Mouse (Mus musculus): ENCODE results near the gene Zfp317.
"Not testable (repeated sequence)": the region's sequence is repeated elsewhere in the genome, so short reads cannot be mapped to it uniquely, and the experiment has no call there.

Zfp317 gene

DNA sequence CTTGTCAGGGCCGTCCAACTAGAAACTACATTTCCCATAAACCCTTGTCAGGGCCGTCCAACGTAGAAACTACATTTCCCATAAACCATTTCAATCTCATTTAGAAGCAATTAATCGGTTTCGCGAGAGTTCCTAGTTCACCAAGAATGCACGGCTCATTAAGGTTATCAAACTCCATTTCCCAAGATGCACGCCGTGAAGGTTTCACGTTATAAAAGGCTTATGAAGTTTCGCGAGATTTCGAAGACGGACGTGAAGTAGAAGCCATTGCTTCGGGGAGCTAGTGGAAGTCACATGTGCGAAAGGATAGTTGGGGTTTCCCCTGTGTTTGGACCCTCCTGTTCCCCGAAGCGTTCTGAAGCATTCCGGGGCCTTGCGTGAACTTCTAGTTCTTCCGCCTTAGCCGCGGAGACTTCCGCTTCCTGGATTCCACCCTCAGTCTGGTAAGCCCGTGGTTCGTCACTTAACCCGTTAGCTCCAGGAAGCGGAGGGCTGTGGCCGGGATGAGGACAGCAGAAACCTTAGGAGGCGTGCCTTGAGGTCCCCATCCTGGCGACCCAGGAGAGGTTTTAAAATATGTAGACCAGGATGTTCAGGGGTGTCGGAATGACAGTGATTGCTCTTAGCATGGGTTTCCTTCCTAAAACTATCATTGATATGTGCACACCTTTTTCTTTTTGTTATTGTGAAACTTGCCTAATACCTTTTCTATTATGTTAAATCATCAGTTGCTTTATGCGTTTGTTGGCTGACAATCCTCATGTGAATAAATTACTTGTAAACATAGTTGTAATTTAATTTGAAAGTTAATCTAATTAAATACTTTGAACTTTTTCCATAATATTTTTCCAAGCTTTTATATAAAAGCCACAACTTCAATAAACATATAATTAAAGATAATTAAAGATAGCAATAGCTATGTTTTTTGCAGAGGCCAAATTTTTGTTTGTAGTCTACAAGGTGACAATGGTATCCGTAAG lies at the start of gene Zfp317:
TSS of gene Zfp317 (plus strand) at position 260 of the 980 bp plus-strand sequence.
- DNase-seq (ENCODE audit: low spot score), result peak; percentile 79

- no peak for DNase-seq (ENCODE audit: low spot score)
Observed at GRCm38 (mm10) chr9:19582317-19582716, 39.6 kb upstream of the Zfp317 start, which contains the start of gene Olfr855. Olfr855 (plus strand) TSS chr9:19582617.

DNA sequence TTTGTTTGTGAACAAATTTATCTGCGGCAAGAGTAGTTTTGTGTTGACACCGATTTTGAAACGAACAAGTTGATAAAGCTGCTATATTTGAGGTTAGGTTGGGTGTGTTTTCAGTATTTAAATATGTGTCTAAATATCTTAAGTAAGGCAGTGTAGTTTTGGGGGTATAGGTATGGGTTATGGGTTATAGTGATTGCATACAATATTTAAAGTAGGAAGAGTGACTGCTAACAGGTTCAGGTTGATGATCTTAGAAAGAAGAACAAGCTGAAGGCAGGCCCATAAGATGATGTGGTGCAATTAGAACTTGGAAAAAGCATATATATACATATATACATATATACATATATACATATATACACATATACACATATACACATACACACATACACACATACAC lies 605 bp upstream of the Zfp317 start:
- DNase-seq (ENCODE audit: low spot score), result no peak

DNA sequence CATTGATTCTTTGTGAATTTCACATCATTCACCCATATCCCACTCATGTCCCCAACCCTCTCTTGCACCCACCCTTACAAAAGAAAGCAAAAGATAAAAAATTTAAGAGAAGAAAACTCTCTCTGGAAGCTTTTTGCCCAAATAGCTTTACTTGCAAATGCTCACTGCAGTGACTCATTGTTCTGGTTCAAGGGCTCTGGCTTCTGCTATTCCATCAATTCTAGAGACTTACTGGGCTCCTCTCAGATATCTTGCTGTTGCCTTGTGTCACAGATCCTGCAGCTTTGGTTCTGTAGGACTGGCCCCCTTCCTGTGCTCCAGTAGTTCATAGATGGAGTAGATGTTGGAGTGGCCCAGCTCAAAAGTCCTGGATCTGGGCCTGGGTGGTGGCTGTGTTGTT lies 7.7 kb downstream of the Zfp317 start:
- no peak for DNase-seq (ENCODE audit: low spot score)

- no peak for DNase-seq (ENCODE audit: low spot score)
Observed at GRCm38 (mm10) chr9:19645193-19645592, 23.3 kb downstream of the Zfp317 start.

DNA sequence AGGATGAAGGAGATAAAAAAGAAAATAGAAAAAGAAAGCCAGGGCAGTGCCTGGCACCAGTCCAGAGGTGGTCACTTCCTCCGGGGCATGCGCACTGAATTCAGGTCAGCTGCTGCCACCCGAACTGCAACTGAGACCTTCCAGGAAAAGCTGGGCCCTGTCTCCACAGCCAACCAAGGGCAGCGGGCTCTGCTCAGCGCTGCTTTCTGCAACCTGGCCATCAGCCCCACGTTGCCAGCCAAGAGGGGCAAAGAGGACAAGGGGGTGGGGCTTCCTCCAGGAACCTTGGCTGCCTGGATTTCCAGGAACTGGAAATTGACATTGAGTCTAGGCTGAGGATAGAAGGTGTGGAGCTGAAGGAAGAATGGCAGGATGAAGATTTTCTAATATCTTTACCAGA lies 68.4 kb downstream of the Zfp317 start:
- no peak for DNase-seq (ENCODE audit: low spot score)

GRCm38 (mm10) chr9:19691426-19691825 lies 69.5 kb downstream of the Zfp317 start:
- DNase-seq (ENCODE audit: low spot score), result no peak

GRCm38 (mm10) chr9:19692430-19692829 lies 70.5 kb downstream of the Zfp317 start:
- DNase-seq (ENCODE audit: low spot score), result no peak

- DNase-seq (ENCODE audit: low spot score), result not testable (repeated sequence)
Observed at GRCm38 (mm10) chr9:19694285-19694684, 72.4 kb downstream of the Zfp317 start.

- not testable (repeated sequence) for DNase-seq (ENCODE audit: low spot score)
Observed at GRCm38 (mm10) chr9:19694898-19695379, 73.0 kb downstream of the Zfp317 start.
